Mouse (Mus musculus): ENCODE measurements around the gene Gsx1. TPM values are rescaled to one million over a fixed set of nuclear protein-coding genes. Genes with fewer than 3 reads are reported as not detected.

The Gsx1 gene
- polyA plus RNA-seq (2015; fragmentation: Nextera tagmentation; extraction: Ambion mirVana), result not detected in 2 replicates

GRCm38 (mm10) chr5:147188571-147188975, at the start of gene Gsx1:
Gsx1 (plus strand) TSS chr5:147188696.

Other genes with a start within 250 kb of the Gsx1 start
- gene Gtf3a, start 240.0 kb upstream of the Gsx1 start, polyA plus RNA-seq (2015; fragmentation: Nextera tagmentation; extraction: Ambion mirVana), result 61.4 and 67.3 TPM in 2 replicates
- gene Mtif3, start 224.9 kb upstream of the Gsx1 start, polyA plus RNA-seq (2015; fragmentation: Nextera tagmentation; extraction: Ambion mirVana), result 14.8 and 20.1 TPM in 2 replicates
- gene Lnx2, start 112.1 kb upstream of the Gsx1 start, polyA plus RNA-seq (2015; fragmentation: Nextera tagmentation; extraction: Ambion mirVana), result 9.1 and 11.5 TPM in 2 replicates
- gene Polr1d, start 111.6 kb upstream of the Gsx1 start, polyA plus RNA-seq (2015; fragmentation: Nextera tagmentation; extraction: Ambion mirVana), result 122 and 127 TPM in 2 replicates
- not detected in 2 replicates for gene Pdx1, start 81.3 kb downstream of the Gsx1 start, polyA plus RNA-seq (2015; fragmentation: Nextera tagmentation; extraction: Ambion mirVana)
- not detected in 2 replicates for gene Cdx2, start 118.6 kb downstream of the Gsx1 start, polyA plus RNA-seq (2015; fragmentation: Nextera tagmentation; extraction: Ambion mirVana)
- gene Urad, start 133.7 kb downstream of the Gsx1 start, polyA plus RNA-seq (2015; fragmentation: Nextera tagmentation; extraction: Ambion mirVana), result not detected in 2 replicates
- gene Flt3, start 211.8 kb downstream of the Gsx1 start, polyA plus RNA-seq (2015; fragmentation: Nextera tagmentation; extraction: Ambion mirVana), result 0.06 TPM in 1 of 2 replicates, not detected in the other
- 36.8 and 38.6 TPM in 2 replicates for gene Pan3, start 241.5 kb downstream of the Gsx1 start, polyA plus RNA-seq (2015; fragmentation: Nextera tagmentation; extraction: Ambion mirVana)